Mouse (Mus musculus) stomach, embryonic 16.5 days (tissue): Measurements from ENCODE around the gene Brat1. TPM values are rescaled to one million over a fixed set of nuclear protein-coding genes. Genes with fewer than 3 reads are reported as not detected.
A peak's percentile ranks its signal among the peaks of the same experiment; 100 is the strongest.

Experiments
- ATAC-seq: fragments of 200-750 bp; cut with Nextera tagmentation; 2 replicates; pipeline ENCODE4 v1.8.0; 2017; ENCODE audit warnings: moderate number of reproducible peaks, moderate TSS enrichment; ENCODE audit not compliant: insufficient read depth, low FRiP score
- H3K27ac ChIP-seq: fragments of 300-500 bp; sonication (generic); 2 replicates; pipeline ENCODE4 v1.5.1; 2014; ENCODE audit warnings: low read length
- H3K27me3 ChIP-seq: fragments of 300-500 bp; sonication (generic); 2 replicates; pipeline ENCODE4 v1.6.1; 2014; ENCODE audit warnings: low read length, control low read depth, mixed read lengths; ENCODE audit not compliant: control insufficient read depth, insufficient read depth
- H3K36me3 ChIP-seq: fragments of 300-500 bp; sonication (generic); 2 replicates; pipeline ENCODE4 v1.6.1; 2014; ENCODE audit warnings: low read length; ENCODE audit not compliant: control insufficient read depth, insufficient read depth
- H3K4me1 ChIP-seq: fragments of 300-500 bp; sonication (generic); 2 replicates; pipeline ENCODE4 v1.6.1; 2014; ENCODE audit warnings: low read length, control low read depth, mixed read lengths; ENCODE audit not compliant: control insufficient read depth, insufficient read depth
- H3K4me2 ChIP-seq: fragments of 300-500 bp; sonication (generic); 2 replicates; pipeline ENCODE4 v1.6.1; 2014; ENCODE audit warnings: low read depth, low read length, mixed read lengths
- H3K4me3 ChIP-seq: fragments of 300-500 bp; sonication (generic); replicated peaks from 2 replicates; pipeline ENCODE4 v1.5.1; 2014; ENCODE audit warnings: mild to moderate bottlenecking, low read length
- H3K9ac ChIP-seq: fragments of 300-500 bp; sonication (generic); 2 replicates; pipeline ENCODE4 v1.6.1; 2014; ENCODE audit warnings: low read length
- H3K9me3 ChIP-seq: fragments of 300-500 bp; sonication (generic); replicated peaks from 2 replicates; pipeline ENCODE4 v1.6.1; 2016; ENCODE audit warnings: low read length, control low read depth; ENCODE audit not compliant: control insufficient read depth
- WGBS: fragments of 180-500 bp; shearing (Covaris S2); extraction: QIAGEN DNeasy Blood & Tissue Kit; methylation state at CpG from one replicate; pipeline ENCODE4 v1.1.7; 2014; 5-methylcytosine and 5-hydroxymethylcytosine counted together
- polyA plus RNA-seq: library from polyadenylated mRNA; unstranded; fragments of >200 nt; fragmentation: Nextera tagmentation; extraction: Ambion mirVana; gene quantifications from 2 replicates; pipeline ENCODE4 v1.2.1, GENCODE M21; 2015

The Brat1 gene
- polyA plus RNA-seq, 1 experiment from 2014 or later = 20.4 TPM

GRCm38 (mm10) chr5:140750925-140751324, 46.1 kb downstream of the Brat1 start:
- H3K36me3 ChIP-seq = no peaks in the 10 kb centered on the region
- no peak for ATAC-seq

GRCm38 (mm10) chr5:140752041-140752440, 47.2 kb downstream of the Brat1 start:
- peaks cover 5% of the 10 kb centered on the region; the same call in 1 of the 2 replicates for H3K9me3 ChIP-seq
- H3K9ac ChIP-seq = no peak overlapping the region
- peaks cover 11% of the 10 kb centered on the region for H3K4me1 ChIP-seq
- H3K36me3 ChIP-seq = no peaks in the 10 kb centered on the region
- H3K4me3 ChIP-seq = no peak overlapping the region
- no peak for ATAC-seq
- no peak overlapping the region for H3K27ac ChIP-seq
- H3K4me2 ChIP-seq = no peak overlapping the region
- 94% methylated on average over 15 of the region's 15 CpGs for WGBS
- no peaks in the 10 kb centered on the region for H3K27me3 ChIP-seq

More at GRCm38 (mm10) chr5:140750925-140751324, 46.1 kb downstream of the Brat1 start:
- no peaks in the 10 kb centered on the region for H3K27me3 ChIP-seq
- no peak overlapping the region for H3K27ac ChIP-seq
- no peak overlapping the region for H3K9ac ChIP-seq
- no peak overlapping the region for H3K4me2 ChIP-seq
- H3K4me3 ChIP-seq = no peak overlapping the region
- 0% methylated on average over 1 of the region's 2 CpGs for WGBS
- peaks cover 5% of the 10 kb centered on the region; the same call in 1 of the 2 replicates for H3K9me3 ChIP-seq
- H3K4me1 ChIP-seq = peaks cover 6% of the 10 kb centered on the region

- Histone ChIP-seq H3K9ac (no peak overlapping the region), H3K4me2 (no peak overlapping the region), H3K27me3 (no peaks in the 10 kb centered on the region), H3K9me3 (peaks cover 5% of the 10 kb centered on the region; the same call in 1 of the 2 replicates), H3K4me1 (peaks cover 11% of the 10 kb centered on the region), H3K4me3 (no peak overlapping the region), H3K36me3 (no peaks in the 10 kb centered on the region), H3K27ac (no peak overlapping the region)
- WGBS = 92% methylated on average over 3 of the region's 3 CpGs
- no peak for ATAC-seq
Observed at GRCm38 (mm10) chr5:140752639-140753038, 47.8 kb downstream of the Brat1 start.

DNA sequence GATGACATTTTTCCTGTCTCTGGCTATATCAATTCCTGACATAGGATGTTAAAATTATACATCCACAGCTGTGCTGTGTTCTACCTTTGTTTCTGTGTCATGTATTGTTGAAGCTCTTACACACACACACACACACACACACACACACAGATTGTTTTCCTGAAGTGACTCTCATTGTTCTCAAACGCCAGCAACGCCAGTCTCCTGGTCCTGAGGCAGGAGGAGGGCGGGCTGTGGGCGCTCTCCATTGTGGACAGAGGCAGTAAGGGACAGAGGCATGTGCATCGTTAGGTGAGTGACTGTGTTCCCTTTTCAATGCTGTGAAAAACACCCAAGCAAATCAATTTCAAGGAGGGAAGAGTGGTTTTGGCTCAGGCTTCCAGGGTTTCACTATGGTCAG, 48.4 kb downstream of the Brat1 start:
- H3K4me3 ChIP-seq = no peak overlapping the region
- no peak for ATAC-seq
- H3K27ac ChIP-seq = no peak overlapping the region
- peaks cover 5% of the 10 kb centered on the region; the same call in 1 of the 2 replicates for H3K9me3 ChIP-seq
- H3K36me3 ChIP-seq = no peaks in the 10 kb centered on the region
- H3K4me2 ChIP-seq = no peak overlapping the region
- WGBS = 72% methylated on average over 5 of the region's 5 CpGs
- H3K27me3 ChIP-seq = no peaks in the 10 kb centered on the region
- peaks cover 11% of the 10 kb centered on the region for H3K4me1 ChIP-seq
- H3K9ac ChIP-seq = no peak overlapping the region

GRCm38 (mm10) chr5:140758864-140759263, 54.1 kb downstream of the Brat1 start:
- no peak for ATAC-seq
- H3K9me3 ChIP-seq = no peaks in the 10 kb centered on the region
- no peak overlapping the region for H3K9ac ChIP-seq
- no peak overlapping the region for H3K27ac ChIP-seq
- 87% methylated on average over 8 of the region's 8 CpGs for WGBS
- H3K27me3 ChIP-seq = no peaks in the 10 kb centered on the region
- H3K4me2 ChIP-seq = no peak overlapping the region
- peaks cover 5% of the 10 kb centered on the region; the same call in 1 of the 2 replicates for H3K4me1 ChIP-seq
- no peak overlapping the region for H3K4me3 ChIP-seq
- peaks cover 22% of the 10 kb centered on the region for H3K36me3 ChIP-seq

GRCm38 (mm10) chr5:140762540-140762939, 57.7 kb downstream of the Brat1 start:
- H3K4me3 ChIP-seq = no peak overlapping the region
- H3K4me2 ChIP-seq = no peak overlapping the region
- H3K4me1 ChIP-seq = peaks cover 12% of the 10 kb centered on the region
- no peak overlapping the region for H3K9ac ChIP-seq
- peaks cover 22% of the 10 kb centered on the region for H3K36me3 ChIP-seq
- 77% methylated on average over 4 of the region's 4 CpGs for WGBS
- no peaks in the 10 kb centered on the region for H3K27me3 ChIP-seq
- H3K27ac ChIP-seq = no peak overlapping the region
- no peaks in the 10 kb centered on the region for H3K9me3 ChIP-seq
- ATAC-seq = no peak

- WGBS = 60% methylated on average over 6 of the region's 6 CpGs
- Histone ChIP-seq H3K27me3 (no peaks in the 10 kb centered on the region), H3K36me3 (peaks cover 9% of the 10 kb centered on the region; the same call in 1 of the 2 replicates), H3K4me2 (no peak overlapping the region), H3K4me1 (peaks cover 34% of the 10 kb centered on the region), H3K9ac (no peak overlapping the region), H3K4me3 (no peak overlapping the region), H3K9me3 (no peaks in the 10 kb centered on the region), H3K27ac (peak overlapping the region; percentile 76)
- ATAC-seq = 0 out of 2 replicates have a peak, but pooled peaks have one; percentile 2
Observed at GRCm38 (mm10) chr5:140764921-140765613, 60.3 kb downstream of the Brat1 start.

GRCm38 (mm10) chr5:140766566-140766965, 61.8 kb downstream of the Brat1 start:
- no peak overlapping the region for H3K9ac ChIP-seq
- no peaks in the 10 kb centered on the region for H3K9me3 ChIP-seq
- no peaks in the 10 kb centered on the region for H3K27me3 ChIP-seq
- no peak for ATAC-seq
- H3K4me2 ChIP-seq = no peak overlapping the region
- 79% methylated on average over 4 of the region's 4 CpGs for WGBS
- H3K4me1 ChIP-seq = peaks cover 41% of the 10 kb centered on the region
- H3K27ac ChIP-seq = peak overlapping the region; percentile 97
- H3K36me3 ChIP-seq = 0 out of 2 replicates have a peak, but pooled peaks cover 4% of the 10 kb centered on the region
- H3K4me3 ChIP-seq = no peak overlapping the region

DNA sequence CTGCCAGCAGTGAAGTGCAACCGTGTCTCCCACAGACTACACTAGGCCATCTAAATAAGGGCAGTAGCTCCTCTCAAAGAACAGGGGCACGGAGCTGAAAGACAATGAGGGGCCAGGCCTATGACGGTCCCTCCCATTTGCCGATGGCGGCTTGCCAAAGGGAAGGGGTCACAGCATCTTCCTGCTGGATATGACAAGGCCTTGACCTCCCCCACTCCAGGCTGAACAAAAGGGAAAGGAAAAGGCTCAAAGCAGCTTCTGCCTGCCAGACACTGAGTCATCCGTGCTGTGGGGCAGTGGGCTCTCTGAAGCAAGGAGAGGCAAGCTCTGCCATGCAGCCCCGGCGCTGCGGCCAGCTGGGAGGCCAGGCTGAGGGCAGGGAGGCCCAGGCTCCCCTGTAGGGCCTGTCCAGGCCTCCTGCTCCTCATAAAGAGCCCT, 62.9 kb downstream of the Brat1 start:
- H3K4me1 ChIP-seq = peaks cover 52% of the 10 kb centered on the region
- H3K27me3 ChIP-seq = no peaks in the 10 kb centered on the region
- ATAC-seq = peak; percentile 68
- H3K27ac ChIP-seq = peak overlapping the region; percentile 97
- no peaks in the 10 kb centered on the region for H3K36me3 ChIP-seq
- no peaks in the 10 kb centered on the region for H3K9me3 ChIP-seq
- peak overlapping the region; percentile 22 for H3K4me2 ChIP-seq
- WGBS = 16% methylated on average over 9 of the region's 9 CpGs
- H3K4me3 ChIP-seq = no peak overlapping the region
- H3K9ac ChIP-seq = peak overlapping the region; percentile 62
